Mouse (Mus musculus): ENCODE data around the gene Usp39.

GRCm38 (mm10) chr6:72374206-72374605 is 29.2 kb upstream of the Usp39 start:
- no peak for TF ChIP-seq CTCF (IDR thresholded peaks at IDR 0.05; ENCODE audit: low read depth)
- TF ChIP-seq EP300 (optimal IDR thresholded peaks at IDR 0.05): no peak

Measured in stomach, postnatal 0 days (tissue).